In genomic region chr13:21453042-21453441, GRCm38 (mm10) we compare ENCODE assay signal across 8 mouse cellular contexts. TPM values are rescaled to one million over a fixed set of nuclear protein-coding genes. Genes with fewer than 3 reads are reported as not detected.
DNase-seq lines count a peak whose midpoint lies in the region; ATAC-seq and TF ChIP-seq lines count a peak whose summit lies in the region.

No protein-coding gene starts in this region.

- no peaks in the 10 kb centered on the region for H3K27me3 ChIP-seq in hindbrain, embryonic 15.5 days
- H3K27me3 ChIP-seq in midbrain, embryonic 13.5 days: peaks cover 23% of the 10 kb centered on the region

- H3K4me2 ChIP-seq in hindbrain, embryonic 15.5 days: peak overlapping the region; percentile 63
- H3K4me2 ChIP-seq in midbrain, embryonic 13.5 days (replicated peaks): peak overlapping the region; percentile 79

- no peak for TF ChIP-seq CTCF in bone marrow macrophage, adult 2 months (IDR thresholded peaks at IDR 0.05; ENCODE audit: low read depth, low read length)

- peak overlapping the region; percentile 71 for H3K9ac ChIP-seq in hindbrain, embryonic 15.5 days
- peak overlapping the region; percentile 78 for H3K9ac ChIP-seq in midbrain, embryonic 13.5 days (replicated peaks)

- peaks cover 7% of the 10 kb centered on the region; the same call in 1 of the 2 replicates for H3K4me1 ChIP-seq in bone marrow macrophage, adult 2 months (ENCODE audit: control insufficient read depth, insufficient read depth, low read length)
- peaks cover 16% of the 10 kb centered on the region for H3K4me1 ChIP-seq in hindbrain, embryonic 15.5 days (replicated peaks)
- H3K4me1 ChIP-seq in midbrain, embryonic 13.5 days (replicated peaks): peaks cover 13% of the 10 kb centered on the region

- DNase-seq in kidney, adult 9 months: peak; percentile 13
- no peak for DNase-seq in kidney, postnatal 36 days
- no peak for DNase-seq in right cerebral cortex, postnatal 14 days
- DNase-seq in layer of hippocampus, adult 8-10 months (ENCODE audit: low spot score in 2 of 2): no peak
- DNase-seq in urinary bladder, adult 2 months (ENCODE audit: low spot score): no peak

- H3K36me3 ChIP-seq in hindbrain, embryonic 15.5 days: peaks cover 6% of the 10 kb centered on the region; the same call in 1 of the 2 replicates
- H3K36me3 ChIP-seq in midbrain, embryonic 13.5 days: peaks cover 6% of the 10 kb centered on the region

- peak overlapping the region; percentile 55 for H3K27ac ChIP-seq in bone marrow macrophage, adult 2 months (ENCODE audit: insufficient read depth, low read depth, low read length)
- H3K27ac ChIP-seq in hindbrain, embryonic 15.5 days (replicated peaks): peak overlapping the region; percentile 78
- peak overlapping the region; percentile 63; the same call in 1 of the 2 replicates for H3K27ac ChIP-seq in midbrain, embryonic 13.5 days

- TF ChIP-seq POLR2A in bone marrow macrophage, adult 2 months (IDR thresholded peaks at IDR 0.05; ENCODE audit: borderline replicate concordance, low read depth, low read length): no peak

- 4% methylated on average over 13 of the region's 13 CpGs for WGBS in hindbrain, embryonic 15.5 days
- WGBS in midbrain, embryonic 13.5 days: under 1% methylated on average over 13 of the region's 13 CpGs

- 0 out of 2 replicates have a peak, but pooled peaks have one; percentile 17 for ATAC-seq in hindbrain, embryonic 15.5 days (ENCODE audit: low FRiP score, low read depth)
- ATAC-seq in midbrain, embryonic 13.5 days: 0 out of 2 replicates have a peak, but pooled peaks have one; percentile 1

- peak overlapping the region; percentile 67 for H3K4me3 ChIP-seq in bone marrow macrophage, adult 2 months (ENCODE audit: insufficient read depth, low read length)
- H3K4me3 ChIP-seq in hindbrain, embryonic 15.5 days: peak overlapping the region; percentile 72
- peak overlapping the region; percentile 68 for H3K4me3 ChIP-seq in midbrain, embryonic 13.5 days (replicated peaks)

- no peaks in the 10 kb centered on the region for H3K9me3 ChIP-seq in hindbrain, embryonic 15.5 days
- no peaks in the 10 kb centered on the region for H3K9me3 ChIP-seq in midbrain, embryonic 13.5 days

RNA-seq across cellular contexts. Expression of gene Zscan26, which starts 0.5 kb away (rescaled TPM):
- 44.4 and 50.9 TPM in 2 replicates for polyA plus RNA-seq in bone marrow macrophage, adult 2 months (2012; ENCODE audit: insufficient read depth, insufficient read length, missing spikeins)
- polyA plus RNA-seq in hindbrain, embryonic 15.5 days (2015; fragmentation: Nextera tagmentation; extraction: Ambion mirVana): 23.7 and 24.3 TPM in 2 replicates
- 25.8 and 25.9 TPM in 2 replicates for polyA plus RNA-seq in midbrain, embryonic 13.5 days (2015; fragmentation: Nextera tagmentation; extraction: Ambion mirVana)
- total RNA-seq in layer of hippocampus, adult 8-10 months (2022): 10 to 100 TPM; 50.7 to 68.4 (median 61.0) TPM
- 69.8 and 74.6 TPM in 2 replicates for polyA plus RNA-seq in urinary bladder, adult 2 months (2012; rRNA removed)

RNA-seq across cellular contexts. Expression of gene Pgbd1, which starts 12.2 kb away (rescaled TPM):
- polyA plus RNA-seq in bone marrow macrophage, adult 2 months (2012; ENCODE audit: insufficient read depth, insufficient read length, missing spikeins): 0.17 and 0.65 TPM in 2 replicates
- 2.8 and 4.2 TPM in 2 replicates for polyA plus RNA-seq in hindbrain, embryonic 15.5 days (2015; fragmentation: Nextera tagmentation; extraction: Ambion mirVana)
- polyA plus RNA-seq in midbrain, embryonic 13.5 days (2015; fragmentation: Nextera tagmentation; extraction: Ambion mirVana): 4.5 and 5.8 TPM in 2 replicates
- total RNA-seq in layer of hippocampus, adult 8-10 months (2022): 1 to 10 TPM; 1.4 to 2.5 (median 1.8) TPM
- 2.2 and 2.5 TPM in 2 replicates for polyA plus RNA-seq in urinary bladder, adult 2 months (2012; rRNA removed)

RNA-seq across cellular contexts. Expression of gene Nkapl, which starts 15.3 kb away (rescaled TPM):
- polyA plus RNA-seq in bone marrow macrophage, adult 2 months (2012; ENCODE audit: insufficient read depth, insufficient read length, missing spikeins): 0.92 and 1.3 TPM in 2 replicates
- 3.8 and 4.1 TPM in 2 replicates for polyA plus RNA-seq in hindbrain, embryonic 15.5 days (2015; fragmentation: Nextera tagmentation; extraction: Ambion mirVana)
- polyA plus RNA-seq in midbrain, embryonic 13.5 days (2015; fragmentation: Nextera tagmentation; extraction: Ambion mirVana): 3.8 and 4.1 TPM in 2 replicates
- total RNA-seq in layer of hippocampus, adult 8-10 months (2022): 1 to 10 TPM; 1.3 to 1.6 (median 1.4) TPM
- polyA plus RNA-seq in urinary bladder, adult 2 months (2012; rRNA removed): 1.0 and 1.1 TPM in 2 replicates

RNA-seq across cellular contexts. Expression of gene Zkscan4, which starts 25.7 kb away (rescaled TPM):
- 1.5 and 2.6 TPM in 2 replicates for polyA plus RNA-seq in bone marrow macrophage, adult 2 months (2012; ENCODE audit: insufficient read depth, insufficient read length, missing spikeins)
- 8.1 and 10.5 TPM in 2 replicates for polyA plus RNA-seq in hindbrain, embryonic 15.5 days (2015; fragmentation: Nextera tagmentation; extraction: Ambion mirVana)
- polyA plus RNA-seq in midbrain, embryonic 13.5 days (2015; fragmentation: Nextera tagmentation; extraction: Ambion mirVana): 9.4 and 9.5 TPM in 2 replicates
- total RNA-seq in layer of hippocampus, adult 8-10 months (2022): 1 to 10 TPM; 6.0 to 6.7 (median 6.3) TPM
- polyA plus RNA-seq in urinary bladder, adult 2 months (2012; rRNA removed): 3.2 and 3.6 TPM in 2 replicates

RNA-seq across cellular contexts. Expression of gene Gm10065, which starts 26.2 kb away (rescaled TPM):
- not detected in 2 replicates for polyA plus RNA-seq in bone marrow macrophage, adult 2 months (2012; ENCODE audit: insufficient read depth, insufficient read length, missing spikeins)
- polyA plus RNA-seq in hindbrain, embryonic 15.5 days (2015; fragmentation: Nextera tagmentation; extraction: Ambion mirVana): not detected in 2 replicates
- 3.7 TPM in 1 of 2 replicates, not detected in the other for polyA plus RNA-seq in midbrain, embryonic 13.5 days (2015; fragmentation: Nextera tagmentation; extraction: Ambion mirVana)
- not detected for total RNA-seq in layer of hippocampus, adult 8-10 months (2022)
- not detected in 2 replicates for polyA plus RNA-seq in urinary bladder, adult 2 months (2012; rRNA removed)
